Mouse (Mus musculus): Measurements from ENCODE around the gene Itgb6. TPM values are rescaled to one million over a fixed set of nuclear protein-coding genes. Genes with fewer than 3 reads are reported as not detected.

Itgb6 gene
- polyA plus RNA-seq, 1 experiment from 2014 or later: 2.5 TPM

- Histone ChIP-seq H3K27me3 (no peaks in the 10 kb centered on the region), H3K27ac (no peak overlapping the region), H3K4me2 (replicated peaks) (no peak overlapping the region), H3K4me3 (no peak overlapping the region), H3K9ac (no peak overlapping the region), H3K9me3 (no peaks in the 10 kb centered on the region), H3K4me1 (peaks cover 5% of the 10 kb centered on the region; the same call in 1 of the 2 replicates), H3K36me3 (no peaks in the 10 kb centered on the region)
- no peak for ATAC-seq (ENCODE audit: insufficient number of reproducible peaks, insufficient read depth, low FRiP score, low TSS enrichment)
- WGBS: 93% methylated on average over 1 of the region's 1 CpGs
Observed at GRCm38 (mm10) chr2:60671215-60671614, 51.2 kb downstream of the Itgb6 start.

- 65% methylated on average over 1 of the region's 1 CpGs for WGBS
Observed at GRCm38 (mm10) chr2:60663071-60663470, 59.4 kb downstream of the Itgb6 start.

GRCm38 (mm10) chr2:60659993-60660392 lies 62.5 kb downstream of the Itgb6 start:
- Histone ChIP-seq H3K4me2 (replicated peaks) (no peak overlapping the region), H3K4me1 (no peaks in the 10 kb centered on the region), H3K9me3 (no peaks in the 10 kb centered on the region), H3K36me3 (no peaks in the 10 kb centered on the region), H3K9ac (no peak overlapping the region), H3K27me3 (no peaks in the 10 kb centered on the region), H3K27ac (no peak overlapping the region), H3K4me3 (no peak overlapping the region)
- ATAC-seq (ENCODE audit: insufficient number of reproducible peaks, insufficient read depth, low FRiP score, low TSS enrichment): no peak
- 90% methylated on average over 4 of the region's 4 CpGs for WGBS

More at GRCm38 (mm10) chr2:60663071-60663470, 59.4 kb downstream of the Itgb6 start:
- H3K36me3 ChIP-seq: no peaks in the 10 kb centered on the region
- H3K4me3 ChIP-seq: no peak overlapping the region
- H3K9ac ChIP-seq: no peak overlapping the region
- no peak for ATAC-seq (ENCODE audit: insufficient number of reproducible peaks, insufficient read depth, low FRiP score, low TSS enrichment)
- H3K9me3 ChIP-seq: no peaks in the 10 kb centered on the region
- no peak overlapping the region for H3K4me2 ChIP-seq (replicated peaks)
- no peaks in the 10 kb centered on the region for H3K27me3 ChIP-seq
- no peaks in the 10 kb centered on the region for H3K4me1 ChIP-seq
- no peak overlapping the region for H3K27ac ChIP-seq

GRCm38 (mm10) chr2:60658992-60659391 lies 63.5 kb downstream of the Itgb6 start:
- no peaks in the 10 kb centered on the region for H3K4me1 ChIP-seq
- ATAC-seq (ENCODE audit: insufficient number of reproducible peaks, insufficient read depth, low FRiP score, low TSS enrichment): no peak
- WGBS: 78% methylated on average over 3 of the region's 3 CpGs
- H3K9ac ChIP-seq: no peak overlapping the region
- no peak overlapping the region for H3K4me3 ChIP-seq
- H3K9me3 ChIP-seq: no peaks in the 10 kb centered on the region
- H3K4me2 ChIP-seq (replicated peaks): no peak overlapping the region
- no peaks in the 10 kb centered on the region for H3K27me3 ChIP-seq
- H3K27ac ChIP-seq: no peak overlapping the region
- H3K36me3 ChIP-seq: no peaks in the 10 kb centered on the region

GRCm38 (mm10) chr2:60654828-60655227 lies 67.6 kb downstream of the Itgb6 start:
- H3K9me3 ChIP-seq: no peaks in the 10 kb centered on the region
- H3K4me2 ChIP-seq (replicated peaks): no peak overlapping the region
- no peak overlapping the region for H3K27ac ChIP-seq
- no peaks in the 10 kb centered on the region for H3K36me3 ChIP-seq
- no peak for ATAC-seq (ENCODE audit: insufficient number of reproducible peaks, insufficient read depth, low FRiP score, low TSS enrichment)
- H3K4me3 ChIP-seq: no peak overlapping the region
- H3K27me3 ChIP-seq: no peaks in the 10 kb centered on the region
- no peak overlapping the region for H3K9ac ChIP-seq
- 83% methylated on average over 4 of the region's 4 CpGs for WGBS
- no peaks in the 10 kb centered on the region for H3K4me1 ChIP-seq

- no peak overlapping the region for H3K9ac ChIP-seq
- no peaks in the 10 kb centered on the region for H3K27me3 ChIP-seq
- no peak for ATAC-seq (ENCODE audit: insufficient number of reproducible peaks, insufficient read depth, low FRiP score, low TSS enrichment)
- no peak overlapping the region for H3K4me3 ChIP-seq
- WGBS: 93% methylated on average over 5 of the region's 5 CpGs
- 0 out of 2 replicates have a peak, but pooled peaks cover 3% of the 10 kb centered on the region for H3K4me1 ChIP-seq
- H3K36me3 ChIP-seq: no peaks in the 10 kb centered on the region
- no peaks in the 10 kb centered on the region for H3K9me3 ChIP-seq
- no peak overlapping the region for H3K27ac ChIP-seq
- H3K4me2 ChIP-seq (replicated peaks): no peak overlapping the region
Observed at GRCm38 (mm10) chr2:60650155-60650554, 72.3 kb downstream of the Itgb6 start.

GRCm38 (mm10) chr2:60647650-60648049 lies 74.8 kb downstream of the Itgb6 start:
- no peak overlapping the region for H3K4me3 ChIP-seq
- no peaks in the 10 kb centered on the region for H3K27me3 ChIP-seq
- no peak overlapping the region for H3K27ac ChIP-seq
- no peaks in the 10 kb centered on the region for H3K36me3 ChIP-seq
- H3K4me1 ChIP-seq: 0 out of 2 replicates have a peak, but pooled peaks cover 3% of the 10 kb centered on the region
- 61% methylated on average over 5 of the region's 5 CpGs for WGBS
- H3K4me2 ChIP-seq (replicated peaks): no peak overlapping the region
- no peaks in the 10 kb centered on the region for H3K9me3 ChIP-seq
- peak; percentile 52 for ATAC-seq (ENCODE audit: insufficient number of reproducible peaks, insufficient read depth, low FRiP score, low TSS enrichment)
- H3K9ac ChIP-seq: no peak overlapping the region

DNA sequence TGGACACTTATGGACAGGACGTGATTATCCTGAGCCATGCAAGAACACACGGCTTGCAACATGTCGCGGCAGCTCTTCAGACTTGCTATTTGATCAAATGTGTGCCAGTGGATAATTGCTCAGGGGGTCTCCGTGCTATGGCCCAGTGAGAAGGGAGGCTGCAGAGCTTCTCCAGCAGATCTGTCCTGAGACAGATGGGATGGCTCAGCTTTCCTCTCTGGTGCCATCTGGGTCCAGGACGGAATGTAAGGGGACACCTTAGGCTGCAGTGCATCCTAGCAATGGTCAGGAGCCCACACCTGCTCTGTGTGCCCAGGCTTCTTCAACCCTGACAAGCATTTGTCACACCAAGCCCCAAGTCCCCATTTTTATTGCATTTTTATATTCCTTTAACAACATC lies 75.9 kb downstream of the Itgb6 start:
- Histone ChIP-seq H3K9me3 (no peaks in the 10 kb centered on the region), H3K27ac (no peak overlapping the region), H3K36me3 (no peaks in the 10 kb centered on the region), H3K4me1 (0 out of 2 replicates have a peak, but pooled peaks cover 3% of the 10 kb centered on the region), H3K9ac (no peak overlapping the region), H3K4me3 (no peak overlapping the region), H3K27me3 (no peaks in the 10 kb centered on the region), H3K4me2 (replicated peaks) (no peak overlapping the region)
- 81% methylated on average over 6 of the region's 6 CpGs for WGBS
- ATAC-seq (ENCODE audit: insufficient number of reproducible peaks, insufficient read depth, low FRiP score, low TSS enrichment): peak; percentile 64; the same call in 1 of the 2 replicates

GRCm38 (mm10) chr2:60643406-60643805 lies 79.0 kb downstream of the Itgb6 start:
- no peak overlapping the region for H3K4me3 ChIP-seq
- ATAC-seq (ENCODE audit: insufficient number of reproducible peaks, insufficient read depth, low FRiP score, low TSS enrichment): no peak
- 78% methylated on average over 3 of the region's 3 CpGs for WGBS
- H3K4me2 ChIP-seq (replicated peaks): no peak overlapping the region
- H3K36me3 ChIP-seq: no peaks in the 10 kb centered on the region
- H3K9me3 ChIP-seq: no peaks in the 10 kb centered on the region
- H3K27me3 ChIP-seq: no peaks in the 10 kb centered on the region
- 0 out of 2 replicates have a peak, but pooled peaks cover 3% of the 10 kb centered on the region for H3K4me1 ChIP-seq
- H3K9ac ChIP-seq: no peak overlapping the region
- no peak overlapping the region for H3K27ac ChIP-seq

DNA sequence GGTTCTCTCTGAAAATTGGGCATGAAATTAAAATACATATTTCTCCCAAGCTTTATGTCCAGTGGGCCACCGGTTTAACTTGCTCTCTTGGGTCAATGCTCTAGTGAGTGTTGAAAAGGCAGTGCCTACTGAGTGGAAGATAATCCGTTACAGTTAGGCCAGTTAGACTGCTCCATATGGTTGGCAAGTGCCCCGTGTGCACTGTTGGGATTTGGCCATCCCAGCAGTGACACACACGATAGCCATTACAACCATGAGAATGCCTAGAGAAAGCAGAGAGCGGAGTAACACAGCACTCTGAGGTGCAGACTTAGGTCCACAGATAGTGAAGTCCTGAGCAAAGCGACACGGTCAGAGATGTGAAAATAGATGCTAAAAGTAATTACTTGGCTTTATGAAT lies 79.8 kb downstream of the Itgb6 start:
- 85% methylated on average over 7 of the region's 7 CpGs for WGBS

GRCm38 (mm10) chr2:60640342-60640672 lies 82.1 kb downstream of the Itgb6 start:
- Histone ChIP-seq H3K4me1 (peaks cover 12% of the 10 kb centered on the region), H3K9me3 (no peaks in the 10 kb centered on the region), H3K36me3 (no peaks in the 10 kb centered on the region), H3K4me3 (no peak overlapping the region), H3K27me3 (no peaks in the 10 kb centered on the region), H3K9ac (no peak overlapping the region), H3K4me2 (replicated peaks) (no peak overlapping the region), H3K27ac (no peak overlapping the region)
- ATAC-seq (ENCODE audit: insufficient number of reproducible peaks, insufficient read depth, low FRiP score, low TSS enrichment): no peak
- WGBS: 60% methylated on average over 7 of the region's 7 CpGs

More for the DNA sequence above, 79.8 kb downstream of the Itgb6 start:
- no peak for ATAC-seq (ENCODE audit: insufficient number of reproducible peaks, insufficient read depth, low FRiP score, low TSS enrichment)
- H3K9me3 ChIP-seq: no peaks in the 10 kb centered on the region
- H3K36me3 ChIP-seq: no peaks in the 10 kb centered on the region
- no peak overlapping the region for H3K4me3 ChIP-seq
- H3K27me3 ChIP-seq: no peaks in the 10 kb centered on the region
- no peak overlapping the region for H3K9ac ChIP-seq
- H3K4me1 ChIP-seq: no peaks in the 10 kb centered on the region
- no peak overlapping the region for H3K4me2 ChIP-seq (replicated peaks)
- no peak overlapping the region for H3K27ac ChIP-seq

GRCm38 (mm10) chr2:60639617-60640341 lies 82.7 kb downstream of the Itgb6 start:
- H3K27me3 ChIP-seq: no peaks in the 10 kb centered on the region

More at GRCm38 (mm10) chr2:60639617-60640341, 82.7 kb downstream of the Itgb6 start:
- H3K4me1 ChIP-seq: peaks cover 12% of the 10 kb centered on the region
- H3K9ac ChIP-seq: no peak overlapping the region
- H3K9me3 ChIP-seq: no peaks in the 10 kb centered on the region
- ATAC-seq (ENCODE audit: insufficient number of reproducible peaks, insufficient read depth, low FRiP score, low TSS enrichment): no peak
- WGBS: 81% methylated on average over 10 of the region's 10 CpGs
- H3K4me3 ChIP-seq: no peak overlapping the region
- no peak overlapping the region for H3K27ac ChIP-seq
- H3K4me2 ChIP-seq (replicated peaks): no peak overlapping the region
- no peaks in the 10 kb centered on the region for H3K36me3 ChIP-seq

All from embryonic facial prominence, embryonic 12.5 days (tissue).